8 mouse cellular contexts compared by ENCODE assay signal in genomic region chr2:20968441-20969200, GRCm38 (mm10). TPM values are rescaled to one million over a fixed set of nuclear protein-coding genes. Genes with fewer than 3 reads are reported as not detected.
DNase-seq lines count a peak whose midpoint lies in the region; ATAC-seq and TF ChIP-seq lines count a peak whose summit lies in the region.

Gene Arhgap21 (minus strand): TSS chr2:20968881.

- intact Hi-C loops in left cerebral cortex, adult 2 months (cut with DNase I) = loop anchor here (1.0 to 5.0 kb wide), 4 partner anchors 69 to 172 kb away; no protein-coding TSS in a partner anchor

- H3K9ac ChIP-seq in hindbrain, embryonic 16.5 days (ENCODE audit: low read depth, low read length) = peak within 1 kb of the TSS; percentile 99

- WGBS in hindbrain, embryonic 16.5 days = under 1% methylated on average over 68 of the region's 102 CpGs
- WGBS in macrophage (ENCODE audit: missing documents) = under 1% methylated on average over 81 of the region's 102 CpGs

- no peaks in the 10 kb centered on the region for H3K9me3 ChIP-seq in hindbrain, embryonic 16.5 days (ENCODE audit: control insufficient read depth, low read length)

- peak within 1 kb of the TSS; percentile 78 for H3K4me2 ChIP-seq in hindbrain, embryonic 16.5 days (ENCODE audit: low read length)

- peak within 1 kb of the TSS; percentile 100 for H3K27ac ChIP-seq in cortical plate, adult 2 months (ENCODE audit: insufficient read depth, low read length)
- H3K27ac ChIP-seq in hindbrain, embryonic 16.5 days (ENCODE audit: low read depth, low read length) = peak within 1 kb of the TSS; percentile 100
- peak within 1 kb of the TSS; percentile 96 for H3K27ac ChIP-seq in left cerebral cortex, adult 2 months
- H3K27ac ChIP-seq in macrophage = peak within 1 kb of the TSS; percentile 75

- no peaks in the 10 kb centered on the region for H3K27me3 ChIP-seq in hindbrain, embryonic 16.5 days (replicated peaks; ENCODE audit: control insufficient read depth, insufficient read depth, low read length)

- peaks cover 42% of the 10 kb centered on the region for H3K79me2 ChIP-seq in macrophage (ENCODE audit: inconsistent target)

- peak; percentile 27; the same call in 1 of the 2 replicates for TF ChIP-seq POLR2A in cortical plate, adult 2 months (IDR thresholded peaks at IDR 0.05; ENCODE audit: extremely low read depth, insufficient read depth, low read length)

- H3K4me3 ChIP-seq in cortical plate, adult 2 months (ENCODE audit: insufficient read depth, low read length) = peak within 1 kb of the TSS; percentile 87
- H3K4me3 ChIP-seq in hindbrain, embryonic 16.5 days (ENCODE audit: low read length) = peak within 1 kb of the TSS; percentile 94
- H3K4me3 ChIP-seq in left cerebral cortex, adult 2 months = peak within 1 kb of the TSS; percentile 62
- peak within 1 kb of the TSS; percentile 72 for H3K4me3 ChIP-seq in macrophage (ENCODE audit: inconsistent target)

- H3K36me3 ChIP-seq in hindbrain, embryonic 16.5 days (ENCODE audit: control insufficient read depth, insufficient read depth, low read length) = no peaks in the 10 kb centered on the region
- H3K36me3 ChIP-seq in macrophage (ENCODE audit: inconsistent target) = no peaks in the 10 kb centered on the region

- ATAC-seq in hindbrain, embryonic 16.5 days = peak; percentile 63

- TF ChIP-seq CTCF in cortical plate, adult 2 months (IDR thresholded peaks at IDR 0.05; ENCODE audit: extremely low read depth, insufficient read depth, low read length) = no peak
- TF ChIP-seq CTCF in left cerebral cortex, adult 2 months (IDR thresholded peaks at IDR 0.05) = no peak

- peak; percentile 20 for DNase-seq in T-cell, adult 2 months (ENCODE audit: low spot score)
- peak; percentile 79 to 84 for DNase-seq in gastrocnemius, adult 8-10 months (ENCODE audit: low spot score in 2 of 2)
- peak; percentile 78 to 79 for DNase-seq in left cerebral cortex, adult 2 months (ENCODE audit: extremely low spot score in 1 of 2, low spot score in 2 of 2)
- peak; percentile 61 to 72 for DNase-seq in right cerebral cortex, adult 2 months (ENCODE audit: low spot score in 2 of 2)
- DNase-seq in urinary bladder, postnatal 10 days (ENCODE audit: low spot score) = peak; percentile 36

- H3K4me1 ChIP-seq in cortical plate, adult 2 months (ENCODE audit: control insufficient read depth, insufficient read depth, low read length) = peaks cover 4% of the 10 kb centered on the region
- peaks cover 14% of the 10 kb centered on the region for H3K4me1 ChIP-seq in hindbrain, embryonic 16.5 days (ENCODE audit: control insufficient read depth, insufficient read depth, low read depth, low read length)

RNA-seq across cellular contexts. Expression of gene Arhgap21, which starts in this region (rescaled TPM):
- polyA plus RNA-seq in cortical plate, adult 2 months (2012; rRNA removed) = 104 and 131 TPM in 2 replicates
- total RNA-seq in gastrocnemius, adult 8-10 months (2022) = 10 to 100 TPM; 30.0 to 33.0 (median 30.3) TPM
- 24.7 and 30.3 TPM in 2 replicates for polyA plus RNA-seq in hindbrain, embryonic 16.5 days (2015; fragmentation: Nextera tagmentation; extraction: Ambion mirVana)
- 100 to 1,000 TPM; 299 to 304 TPM for total RNA-seq in left cerebral cortex, adult 2 months (2021)
- total RNA-seq in macrophage (2018; cell fraction: chromatin; rRNA removed) = 100 to 1,000 TPM in 9 of 26 experiments, 10 to 100 TPM in 17; 48.2 to 171 (median 89.6) TPM
- total RNA-seq in macrophage (2018; cell fraction: cytosol; rRNA removed) = 10 to 100 TPM; 21.1 to 34.3 (median 26.9) TPM
- total RNA-seq in macrophage (2018; cell fraction: nucleus; rRNA removed) = 100 to 1,000 TPM in 2 of 26 experiments, 10 to 100 TPM in 24; 30.6 to 132 (median 55.8) TPM
- 18.4 to 26.0 TPM (median 22.5 TPM) in 3 replicates for polyA plus RNA-seq in macrophage (2018)

Comparison
In these comparisons a context has a peak if more than half of its experiments do, and no peak if none do; other contexts are left out.
1. Peak in every context shown above with its lines: DNase-seq, ATAC-seq, H3K4me3 ChIP-seq and H3K27ac ChIP-seq.
2. RNA of gene Arhgap21 (total RNA-seq): 299 to 304 TPM in left cerebral cortex, adult 2 months; 30.0 to 33.0 TPM in gastrocnemius, adult 8-10 months; every median in the first group is over 4 times any median in the second.
3. DNase-seq: peak in every context shown above with its lines; median percentile 82 in gastrocnemius, adult 8-10 months; 78 in left cerebral cortex, adult 2 months; 66 in right cerebral cortex, adult 2 months; 36 in urinary bladder, postnatal 10 days; 20 in T-cell, adult 2 months.